Mouse (Mus musculus) embryonic facial prominence, embryonic 10.5 days (tissue): ENCODE measurements around the gene Selenof. TPM values are rescaled to one million over a fixed set of nuclear protein-coding genes. Genes with fewer than 3 reads are reported as not detected.

Source experiments
- DNase-seq: peaks from one replicate; pipeline ENCODE4 v3.0.0-alpha.2; 2017; ENCODE audit warnings: low spot score
- H3K27ac ChIP-seq: fragments of 300-500 bp; sonication (generic); replicated peaks from 2 replicates; pipeline ENCODE4 v1.5.1; 2016; ENCODE audit warnings: mild to moderate bottlenecking
- H3K27me3 ChIP-seq: fragments of 300-500 bp; sonication (generic); replicated peaks from 2 replicates; pipeline ENCODE4 v1.6.1; 2016; ENCODE audit warnings: low read depth, mild to moderate bottlenecking; ENCODE audit not compliant: poor library complexity, severe bottlenecking
- H3K36me3 ChIP-seq: fragments of 300-500 bp; sonication (generic); replicated peaks from 2 replicates; pipeline ENCODE4 v1.6.1; 2016; ENCODE audit warnings: mild to moderate bottlenecking, moderate library complexity
- H3K4me1 ChIP-seq: fragments of 300-500 bp; sonication (generic); 2 replicates; pipeline ENCODE4 v1.6.1; 2016
- H3K4me3 ChIP-seq: fragments of 300-500 bp; sonication (generic); 2 replicates; pipeline ENCODE4 v1.5.1; 2016; ENCODE audit warnings: mild to moderate bottlenecking, moderate library complexity
- H3K9me3 ChIP-seq: fragments of 300-500 bp; sonication (generic); 2 replicates; pipeline ENCODE4 v1.6.1; 2016; ENCODE audit warnings: mild to moderate bottlenecking
- WGBS: fragments of 180-500 bp; shearing (Covaris S2); methylation state at CpG from one replicate; pipeline ENCODE4 v1.1.7; 2016; 5-methylcytosine and 5-hydroxymethylcytosine counted together
- polyA plus RNA-seq: library from polyadenylated mRNA; unstranded; fragments of >200 nt; fragmentation: Nextera tagmentation; extraction: Ambion mirVana; gene quantifications from 2 replicates; pipeline ENCODE4 v1.2.1, GENCODE M21; 2016

Gene Selenof
- polyA plus RNA-seq, 1 experiment from 2014 or later = 456 TPM

DNA sequence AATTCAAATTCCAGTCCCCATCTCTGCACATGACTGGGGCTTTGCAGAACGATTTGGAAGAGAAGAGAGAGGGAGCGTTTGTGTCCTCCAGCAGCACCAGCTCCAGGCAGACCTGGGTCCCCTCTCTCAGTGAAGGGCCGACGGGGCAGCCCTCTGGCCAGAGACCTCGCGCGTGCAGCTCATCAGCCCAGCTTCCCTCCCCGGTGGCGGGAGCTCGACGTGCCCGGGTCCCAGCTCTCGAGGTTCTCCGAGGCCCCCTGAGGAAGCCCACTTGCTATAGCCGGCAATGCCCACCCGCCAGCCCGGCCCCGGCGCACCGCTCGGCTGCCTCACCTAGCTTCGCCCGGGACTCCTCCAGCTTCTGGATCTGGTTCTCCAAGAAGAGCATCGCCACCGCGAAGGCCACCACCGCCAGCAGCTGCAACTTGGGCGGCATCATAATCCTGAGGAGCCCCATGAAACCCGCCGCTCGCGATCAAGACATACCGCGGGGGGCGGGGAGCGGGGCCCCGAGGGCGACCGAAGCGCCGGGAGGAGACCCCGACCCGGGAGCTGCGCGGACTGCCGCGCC is 618 bp upstream of the Selenof start:
- H3K36me3 ChIP-seq = peaks cover 23% of the 10 kb centered on the region
- no peak for DNase-seq
- peak overlapping the region; percentile 89 for H3K4me3 ChIP-seq
- peaks cover 29% of the 10 kb centered on the region for H3K4me1 ChIP-seq
- under 1% methylated on average over 47 of the region's 47 CpGs for WGBS
- no peaks in the 10 kb centered on the region for H3K9me3 ChIP-seq
- H3K27me3 ChIP-seq = no peaks in the 10 kb centered on the region
- peak overlapping the region; percentile 98 for H3K27ac ChIP-seq

DNA sequence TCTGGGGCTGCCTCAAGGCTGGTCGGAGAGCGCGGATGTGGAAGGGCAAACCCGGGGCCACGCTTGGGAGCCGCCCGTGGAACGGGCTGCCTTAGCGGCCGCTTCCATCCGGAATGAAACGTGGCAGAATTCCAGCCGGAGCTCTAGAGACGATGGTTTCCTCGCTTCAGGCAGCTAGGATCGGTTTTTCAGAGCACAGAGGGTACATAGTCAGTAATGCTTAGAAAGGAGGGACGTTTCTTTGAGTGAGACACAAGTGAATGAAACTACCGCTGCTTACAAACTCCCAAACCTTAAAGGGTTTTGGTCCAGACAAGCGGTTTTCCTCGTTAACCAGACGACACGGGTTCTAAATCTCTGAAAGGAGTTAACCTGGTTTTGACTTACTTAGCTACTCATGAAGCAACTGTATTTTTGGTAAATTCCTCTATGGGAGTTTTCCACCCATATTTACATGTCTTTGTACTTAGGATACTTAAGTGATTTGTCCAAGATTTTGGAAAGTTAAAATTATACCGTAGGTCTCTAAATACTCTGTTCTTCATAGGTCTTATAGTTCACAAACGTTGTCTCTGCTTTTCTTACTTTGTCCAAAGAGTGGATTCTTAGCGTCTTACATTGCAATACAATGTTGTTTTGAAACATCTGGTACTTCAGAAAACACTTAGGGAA is 848 bp downstream of the Selenof start:
- DNase-seq = no peak
- Histone ChIP-seq H3K36me3 (peaks cover 37% of the 10 kb centered on the region), H3K27ac (peak overlapping the region; percentile 98), H3K9me3 (no peaks in the 10 kb centered on the region), H3K4me3 (peak overlapping the region; percentile 89), H3K27me3 (no peaks in the 10 kb centered on the region), H3K4me1 (peaks cover 30% of the 10 kb centered on the region)
- WGBS = under 1% methylated on average over 25 of the region's 25 CpGs

DNA sequence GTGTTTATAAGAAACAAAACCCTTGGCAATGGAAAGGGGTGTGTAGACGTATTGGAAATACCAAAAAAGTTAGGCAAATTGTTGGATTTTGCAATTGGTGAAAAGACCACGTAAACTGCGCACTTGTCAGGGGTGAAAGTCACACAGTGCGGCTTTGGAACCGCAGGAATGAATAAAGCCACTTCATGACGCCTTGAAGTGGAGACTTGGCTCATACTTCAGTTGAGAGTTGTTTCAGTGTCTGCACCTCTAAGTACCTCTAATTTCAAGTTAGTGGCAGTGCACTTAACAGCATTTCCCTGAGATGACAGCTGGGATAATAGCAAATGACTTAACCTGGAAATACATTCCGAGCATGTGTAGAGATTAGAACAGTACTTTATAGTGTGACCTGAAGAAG is 4.2 kb downstream of the Selenof start:
- peaks cover 61% of the 10 kb centered on the region for H3K36me3 ChIP-seq
- no peak for DNase-seq
- no peak overlapping the region for H3K4me3 ChIP-seq
- H3K27ac ChIP-seq = no peak overlapping the region
- H3K9me3 ChIP-seq = no peaks in the 10 kb centered on the region
- 93% methylated on average over 7 of the region's 7 CpGs for WGBS
- no peaks in the 10 kb centered on the region for H3K27me3 ChIP-seq
- H3K4me1 ChIP-seq = peaks cover 21% of the 10 kb centered on the region

DNA sequence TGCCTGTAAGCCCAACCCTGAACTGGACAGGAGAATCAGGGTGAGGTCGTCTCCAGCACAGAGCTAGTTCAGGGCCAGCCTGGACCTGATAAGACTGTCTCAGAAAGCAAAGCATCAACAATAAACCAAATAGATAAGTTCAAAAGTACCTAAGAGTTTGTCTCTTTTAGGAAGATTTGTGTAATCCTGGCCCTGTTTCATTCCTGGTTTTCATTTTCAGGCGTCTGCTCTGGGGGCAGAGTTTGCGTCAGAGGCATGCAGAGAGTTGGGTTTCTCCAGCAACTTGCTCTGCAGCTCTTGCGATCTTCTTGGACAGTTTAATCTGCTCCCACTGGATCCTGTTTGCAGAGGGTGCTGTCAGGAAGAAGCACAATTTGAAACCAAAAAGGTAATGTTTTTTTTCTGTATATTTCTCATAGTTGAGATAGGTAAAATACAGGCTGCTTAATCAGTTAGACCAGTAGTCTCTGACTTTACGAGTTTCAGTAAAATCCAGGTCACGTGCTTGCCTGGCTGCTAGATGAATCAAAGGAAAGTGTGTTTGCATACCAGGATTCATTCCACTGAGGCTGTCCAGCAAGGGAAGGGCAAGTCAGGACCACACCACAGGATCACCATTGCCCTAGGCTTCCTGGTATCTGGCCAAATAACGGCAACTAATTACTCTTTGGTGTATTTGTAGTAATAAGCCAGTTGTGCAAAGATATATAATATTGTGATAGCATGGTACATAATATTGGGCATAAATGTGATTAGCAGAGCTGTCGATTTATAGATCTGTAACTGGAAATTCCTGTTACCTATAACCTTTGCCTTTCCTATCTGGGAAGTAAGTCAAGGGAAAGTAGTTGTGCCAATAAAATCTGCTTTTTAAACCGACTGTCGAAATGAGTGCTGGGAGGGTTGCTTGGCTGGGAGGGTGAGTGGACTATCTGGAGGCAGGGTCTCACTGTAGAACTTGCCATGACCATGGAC is 7.5 kb downstream of the Selenof start:
- H3K27ac ChIP-seq = no peak overlapping the region
- no peak overlapping the region for H3K4me3 ChIP-seq
- peaks cover 11% of the 10 kb centered on the region; the same call in 1 of the 2 replicates for H3K4me1 ChIP-seq
- no peak for DNase-seq
- H3K27me3 ChIP-seq = no peaks in the 10 kb centered on the region
- peaks cover 87% of the 10 kb centered on the region for H3K36me3 ChIP-seq
- no peaks in the 10 kb centered on the region for H3K9me3 ChIP-seq
- 87% methylated on average over 10 of the region's 10 CpGs for WGBS

DNA sequence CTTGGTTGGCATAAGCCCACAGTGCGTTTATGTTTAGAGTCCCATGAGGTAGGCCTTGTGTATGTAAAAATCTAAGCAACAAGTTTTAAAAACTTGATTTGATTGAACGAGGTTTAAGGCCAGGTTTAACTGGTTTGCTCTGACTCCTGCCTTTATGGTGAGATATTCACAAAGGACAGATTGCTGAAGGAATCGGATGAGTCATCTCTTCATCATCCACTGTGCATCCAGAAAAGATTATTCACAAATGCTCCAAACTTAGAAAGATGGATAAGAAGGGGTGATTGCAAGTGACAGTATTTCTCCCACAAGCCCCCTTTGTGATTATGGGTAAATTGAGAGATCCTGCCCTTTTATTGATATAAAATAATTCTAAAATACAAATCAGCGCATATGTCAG is 8.8 kb downstream of the Selenof start:
- Histone ChIP-seq H3K9me3 (no peaks in the 10 kb centered on the region), H3K27me3 (no peaks in the 10 kb centered on the region), H3K27ac (no peak overlapping the region), H3K4me1 (0 out of 2 replicates have a peak, but pooled peaks cover 5% of the 10 kb centered on the region), H3K36me3 (peaks cover 85% of the 10 kb centered on the region), H3K4me3 (no peak overlapping the region)
- DNase-seq = no peak
- 96% methylated on average over 4 of the region's 4 CpGs for WGBS

DNA sequence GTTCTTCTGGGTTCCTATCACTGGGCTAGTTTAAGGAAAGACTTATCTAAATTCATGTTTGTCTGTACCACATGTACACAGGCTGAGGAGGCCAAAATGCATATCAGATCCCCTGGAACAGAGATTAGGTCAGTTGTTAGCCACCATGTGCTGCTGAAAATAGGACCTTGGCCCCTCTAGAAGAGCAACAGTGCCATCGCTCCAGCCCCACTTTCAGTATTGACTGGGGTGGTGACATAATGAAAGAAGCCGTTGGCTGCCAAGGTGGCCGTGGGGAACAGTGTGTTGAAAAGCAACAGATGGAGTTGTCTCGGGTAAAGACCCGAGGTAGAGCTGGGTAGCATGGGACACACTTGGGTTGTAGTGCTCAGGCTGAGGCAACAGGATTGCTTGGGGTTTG is 9.7 kb downstream of the Selenof start:
- Histone ChIP-seq H3K9me3 (no peaks in the 10 kb centered on the region), H3K27me3 (no peaks in the 10 kb centered on the region), H3K36me3 (peaks cover 84% of the 10 kb centered on the region), H3K4me3 (no peak overlapping the region), H3K4me1 (0 out of 2 replicates have a peak, but pooled peaks cover 4% of the 10 kb centered on the region), H3K27ac (no peak overlapping the region)
- DNase-seq = no peak
- 93% methylated on average over 5 of the region's 5 CpGs for WGBS

DNA sequence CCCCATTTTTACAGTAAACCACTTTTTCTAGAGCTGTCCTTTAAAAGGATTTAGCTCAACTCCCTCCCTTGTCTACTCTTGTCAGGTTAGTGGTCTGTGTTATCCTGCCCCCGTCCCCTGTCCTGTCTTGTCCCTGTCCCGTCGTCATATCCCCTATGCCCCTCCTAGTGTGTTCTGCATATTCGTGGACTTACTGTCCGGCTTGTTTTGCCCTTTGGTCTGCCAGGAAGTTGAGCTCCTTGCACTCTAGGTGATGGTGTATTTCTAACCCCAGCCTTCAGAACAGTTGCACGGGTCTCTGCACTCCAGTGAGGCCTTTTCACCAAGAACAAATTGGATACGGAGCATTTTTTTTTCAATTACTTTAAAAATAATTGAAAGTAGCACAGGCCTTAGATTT is 10.2 kb downstream of the Selenof start:
- H3K27me3 ChIP-seq = no peaks in the 10 kb centered on the region
- H3K4me1 ChIP-seq = 0 out of 2 replicates have a peak, but pooled peaks cover 4% of the 10 kb centered on the region
- WGBS = 91% methylated on average over 7 of the region's 7 CpGs
- no peak overlapping the region for H3K27ac ChIP-seq
- no peaks in the 10 kb centered on the region for H3K9me3 ChIP-seq
- no peak overlapping the region for H3K4me3 ChIP-seq
- no peak for DNase-seq
- H3K36me3 ChIP-seq = peaks cover 82% of the 10 kb centered on the region

DNA sequence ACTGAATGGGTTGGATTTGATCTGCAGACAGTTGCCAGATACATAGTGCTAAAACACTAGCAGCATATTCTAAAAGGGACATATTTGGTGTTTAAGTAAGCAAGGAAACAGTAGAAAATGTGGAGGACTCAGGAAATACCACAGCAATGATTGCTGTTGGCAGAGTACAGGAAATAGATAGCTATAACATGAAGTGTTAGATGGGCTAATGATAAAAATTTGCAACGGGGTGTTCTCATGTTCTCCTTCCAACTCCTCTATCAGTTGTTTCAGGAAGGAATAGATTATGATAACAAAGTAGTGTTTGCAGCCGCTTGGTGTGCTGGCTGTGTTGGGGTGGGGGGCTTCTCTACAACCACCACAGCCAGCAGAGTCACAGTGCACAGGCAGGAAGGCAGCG is 11.7 kb downstream of the Selenof start:
- Histone ChIP-seq H3K9me3 (no peaks in the 10 kb centered on the region), H3K4me1 (no peaks in the 10 kb centered on the region), H3K36me3 (peaks cover 88% of the 10 kb centered on the region), H3K4me3 (no peak overlapping the region), H3K27ac (no peak overlapping the region), H3K27me3 (no peaks in the 10 kb centered on the region)
- WGBS = 89% methylated on average over 3 of the region's 3 CpGs
- no peak for DNase-seq

DNA sequence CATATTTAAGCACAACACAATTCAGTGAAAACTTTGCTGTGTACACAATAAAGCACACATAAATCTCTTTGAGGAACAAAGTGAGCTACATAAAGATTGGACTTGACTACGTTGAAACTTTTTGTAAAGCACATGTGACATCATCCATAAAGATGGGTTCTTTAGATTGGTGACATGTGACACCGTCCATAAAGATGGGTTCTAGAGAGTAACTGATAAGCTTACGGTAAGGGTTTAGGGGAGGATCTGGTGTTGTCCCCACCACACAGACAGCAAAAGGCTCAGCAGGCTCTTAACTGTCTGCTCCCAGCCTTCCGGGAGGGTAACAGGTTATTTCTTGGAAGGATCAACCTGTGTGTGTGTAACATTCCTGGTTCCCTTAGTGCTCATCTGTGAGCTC is 12.2 kb downstream of the Selenof start:
- no peak for DNase-seq
- H3K9me3 ChIP-seq = no peaks in the 10 kb centered on the region
- no peaks in the 10 kb centered on the region for H3K4me1 ChIP-seq
- H3K27ac ChIP-seq = no peak overlapping the region
- 94% methylated on average over 4 of the region's 4 CpGs for WGBS
- H3K36me3 ChIP-seq = peaks cover 91% of the 10 kb centered on the region
- H3K27me3 ChIP-seq = no peaks in the 10 kb centered on the region
- H3K4me3 ChIP-seq = no peak overlapping the region

DNA sequence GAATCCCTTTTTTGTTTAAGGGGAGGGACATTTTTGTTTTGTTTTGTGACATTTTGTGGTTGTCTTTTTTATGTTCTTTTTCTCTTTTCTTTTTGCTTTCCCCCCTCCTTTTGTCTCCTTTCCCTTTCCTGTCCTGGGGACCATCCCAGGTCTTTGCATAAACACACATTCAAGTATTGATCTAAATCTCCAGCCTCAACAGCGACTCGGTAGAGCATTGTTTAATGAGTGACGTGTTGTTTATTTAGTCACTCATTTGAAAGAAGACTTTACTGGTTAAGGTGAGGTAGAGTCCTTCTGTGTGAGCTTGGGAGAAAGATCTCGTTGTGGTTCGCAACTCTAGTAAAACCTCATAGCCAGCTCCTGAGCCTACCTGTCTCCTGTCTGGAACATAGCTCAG is 13.7 kb downstream of the Selenof start:
- Histone ChIP-seq H3K4me3 (no peak overlapping the region), H3K4me1 (no peaks in the 10 kb centered on the region), H3K9me3 (no peaks in the 10 kb centered on the region), H3K27ac (no peak overlapping the region), H3K36me3 (peaks cover 91% of the 10 kb centered on the region), H3K27me3 (no peaks in the 10 kb centered on the region)
- 77% methylated on average over 5 of the region's 5 CpGs for WGBS
- DNase-seq = no peak

DNA sequence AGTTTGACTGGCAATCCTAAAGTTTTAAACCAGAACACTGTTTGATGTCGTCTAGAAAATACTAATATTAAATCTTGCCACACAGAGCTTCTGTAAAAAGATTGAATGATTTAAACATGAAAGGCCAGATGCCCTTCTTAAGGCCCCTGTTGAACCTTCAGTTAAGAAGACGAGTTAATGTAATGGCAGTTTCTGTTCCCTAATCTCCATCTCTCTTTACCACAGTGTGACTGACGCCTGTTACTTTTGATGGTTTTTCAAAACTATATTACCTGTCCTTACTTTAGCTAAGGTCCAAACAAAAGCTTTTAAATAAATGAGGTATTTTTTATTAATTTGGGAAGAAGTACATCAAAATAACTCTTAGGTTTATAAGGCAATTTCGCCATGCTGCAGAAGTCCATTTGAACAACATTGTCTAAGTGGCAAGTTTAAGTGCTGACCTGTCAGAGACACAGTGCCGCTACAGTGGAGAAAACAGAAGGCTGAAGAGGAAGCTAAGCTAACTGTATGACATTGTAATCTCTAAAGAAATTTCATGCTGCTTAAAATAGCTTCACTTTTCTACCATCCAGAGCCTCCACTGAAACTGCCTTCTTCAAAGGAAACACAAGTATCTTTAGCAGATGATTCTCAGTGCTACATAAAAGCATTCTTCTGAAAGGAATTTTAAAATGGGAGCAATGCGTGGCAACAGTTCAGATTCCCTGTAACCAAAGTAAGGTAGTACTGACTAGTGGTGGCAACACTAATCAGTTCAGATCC is 14.9 kb downstream of the Selenof start:
- Histone ChIP-seq H3K36me3 (peaks cover 89% of the 10 kb centered on the region), H3K27ac (no peak overlapping the region), H3K4me1 (no peaks in the 10 kb centered on the region), H3K27me3 (no peaks in the 10 kb centered on the region), H3K9me3 (no peaks in the 10 kb centered on the region), H3K4me3 (no peak overlapping the region)
- 89% methylated on average over 6 of the region's 6 CpGs for WGBS
- no peak for DNase-seq

DNA sequence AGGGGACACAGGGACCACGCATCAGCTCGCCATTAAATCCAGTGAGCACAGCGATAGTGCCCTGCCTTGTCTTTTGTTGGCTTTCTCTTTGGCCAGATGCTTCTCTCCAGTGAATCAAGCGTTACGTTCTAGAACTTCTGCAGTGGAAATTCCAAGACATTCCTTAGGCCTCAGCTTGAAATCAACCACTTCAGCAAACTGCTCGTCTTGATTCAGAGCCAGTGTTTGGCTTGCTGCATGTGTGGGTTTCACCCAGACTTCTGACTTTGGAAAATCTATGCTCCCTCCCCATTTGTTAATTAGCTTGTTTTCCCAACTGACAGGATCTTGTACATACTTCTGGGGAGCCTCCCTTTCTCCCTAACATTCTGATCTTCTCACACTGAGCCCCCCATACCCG is 16.6 kb downstream of the Selenof start:
- Histone ChIP-seq H3K27ac (no peak overlapping the region), H3K4me3 (no peak overlapping the region), H3K4me1 (no peaks in the 10 kb centered on the region), H3K36me3 (peaks cover 90% of the 10 kb centered on the region), H3K27me3 (no peaks in the 10 kb centered on the region), H3K9me3 (no peaks in the 10 kb centered on the region)
- 93% methylated on average over 7 of the region's 7 CpGs for WGBS
- no peak for DNase-seq
